Mouse (Mus musculus) T-helper 1 cell (primary cell): ENCODE data around the gene Obox3.
"Not testable (repeated sequence)": the region's sequence is repeated elsewhere in the genome, so short reads cannot be mapped to it uniquely, and the experiment has no call there.

Experiments used
- in situ Hi-C: fragments of 300-600 bp; cut with MboI, MseI; formaldehyde crosslinking; loops from one replicate; pipeline ENCODE4 v1.15.1; 2025; ENCODE audit warnings: high pct_unique_total_duplicates

Obox3 gene

GRCm38 (mm10) chr7:15639802-15640201 lies at the start of gene Obox3:
TSS of gene Obox3 (minus strand) at chr7:15639902.
- in situ Hi-C loops, result loop anchor here (10.0 kb wide), 2 partner anchors 165 to 815 kb away; no protein-coding TSS in a partner anchor

DNA sequence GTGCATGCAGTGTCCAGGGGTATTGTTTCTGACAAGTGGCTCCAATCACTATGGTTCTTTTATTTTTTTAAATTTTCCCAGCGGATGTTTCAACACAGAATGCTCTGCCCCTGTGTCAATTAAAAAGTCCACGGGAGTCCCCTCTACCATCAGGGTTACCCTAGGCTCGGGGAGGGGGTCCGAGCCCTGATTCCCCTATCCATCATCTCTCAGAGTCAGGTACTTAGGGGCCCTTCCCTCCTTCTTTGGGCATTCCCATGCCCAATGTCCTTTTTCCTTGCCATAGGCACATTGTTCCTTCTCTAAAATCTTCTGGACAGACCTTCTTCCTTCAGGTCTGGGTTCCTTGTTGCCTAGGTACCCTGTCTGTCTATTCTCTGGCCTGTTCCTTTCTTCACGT lies 130.3 kb downstream of the Obox3 start:
- in situ Hi-C loops, result not testable (repeated sequence)
